Mouse (Mus musculus) hindbrain, embryonic 14.5 days (tissue): ENCODE measurements around the gene Prkd3. TPM values are rescaled to one million over a fixed set of nuclear protein-coding genes. Genes with fewer than 3 reads are reported as not detected.

Experiments
- ATAC-seq: fragments of 200-750 bp; cut with Nextera tagmentation; 2 replicates; pipeline ENCODE4 v1.8.0; 2017; ENCODE audit warnings: moderate number of reproducible peaks, mild to moderate bottlenecking, moderate TSS enrichment, moderate library complexity; ENCODE audit not compliant: low FRiP score
- DNase-seq: peaks from one replicate; pipeline ENCODE4 v3.0.0-alpha.2; 2015; ENCODE audit warnings: low spot score
- H3K27ac ChIP-seq: fragments of 300-500 bp; sonication (generic); 2 replicates; pipeline ENCODE4 v1.5.1; 2014; ENCODE audit warnings: mild to moderate bottlenecking, moderate library complexity
- H3K27me3 ChIP-seq: fragments of 300-500 bp; sonication (generic); 2 replicates; pipeline ENCODE4 v1.6.1; 2014; ENCODE audit warnings: mild to moderate bottlenecking, low read length, mixed read lengths; ENCODE audit not compliant: control insufficient read depth, insufficient read depth
- H3K36me3 ChIP-seq: fragments of 300-500 bp; sonication (generic); replicated peaks from 2 replicates; pipeline ENCODE4 v1.6.1; 2014; ENCODE audit not compliant: control insufficient read depth, insufficient read depth
- H3K4me1 ChIP-seq: fragments of 300-500 bp; sonication (generic); replicated peaks from 2 replicates; pipeline ENCODE4 v1.6.1; 2014; ENCODE audit warnings: antibody characterized with exemption, low read length, mixed read lengths; ENCODE audit not compliant: control insufficient read depth, insufficient read depth
- H3K4me2 ChIP-seq: fragments of 300-500 bp; sonication (generic); replicated peaks from 2 replicates; pipeline ENCODE4 v1.6.1; 2014; ENCODE audit warnings: mild to moderate bottlenecking, moderate library complexity
- H3K4me3 ChIP-seq: fragments of 300-500 bp; sonication (generic); replicated peaks from 2 replicates; pipeline ENCODE4 v1.5.1; 2014; ENCODE audit warnings: mild to moderate bottlenecking, low read length
- H3K9ac ChIP-seq: fragments of 300-500 bp; sonication (generic); 2 replicates; pipeline ENCODE4 v1.6.1; 2014
- H3K9me3 ChIP-seq: fragments of 300-500 bp; sonication (generic); 2 replicates; pipeline ENCODE4 v1.6.1; 2016; ENCODE audit warnings: low read length; ENCODE audit not compliant: control insufficient read depth
- whole genome bisulfite sequencing: fragments of 180-500 bp; shearing (Covaris S2); extraction: QIAGEN DNeasy Blood & Tissue Kit; methylation state at CpG from one replicate; pipeline ENCODE4 v1.1.7; 2014; 5-methylcytosine and 5-hydroxymethylcytosine counted together
- polyA plus RNA-seq: library from polyadenylated mRNA; unstranded; fragments of >200 nt; fragmentation: Nextera tagmentation; extraction: Ambion mirVana; gene quantifications from 2 replicates; pipeline ENCODE4 v1.2.1, GENCODE M21; 2014

Gene Prkd3
- polyA plus RNA-seq, 1 experiment from 2014 or later, result 15.1 TPM

GRCm38 (mm10) chr17:79043705-79044104, 23.1 kb upstream of the Prkd3 start:
- DNase-seq, result no peak
- H3K27ac ChIP-seq, result no peak overlapping the region
- H3K36me3 ChIP-seq, result no peaks in the 10 kb centered on the region
- H3K9ac ChIP-seq, result no peak overlapping the region
- H3K9me3 ChIP-seq, result no peaks in the 10 kb centered on the region
- H3K4me1 ChIP-seq, result no peaks in the 10 kb centered on the region
- no peak overlapping the region for H3K4me2 ChIP-seq
- no peaks in the 10 kb centered on the region for H3K27me3 ChIP-seq
- WGBS, result 95% methylated on average over 2 of the region's 2 CpGs
- H3K4me3 ChIP-seq, result no peak overlapping the region
- no peak for ATAC-seq

GRCm38 (mm10) chr17:79039660-79040059, 19.0 kb upstream of the Prkd3 start:
- Histone ChIP-seq H3K4me1 (no peaks in the 10 kb centered on the region), H3K27me3 (no peaks in the 10 kb centered on the region), H3K27ac (no peak overlapping the region), H3K9me3 (no peaks in the 10 kb centered on the region), H3K9ac (no peak overlapping the region), H3K36me3 (no peaks in the 10 kb centered on the region), H3K4me3 (no peak overlapping the region), H3K4me2 (no peak overlapping the region)
- no peak for DNase-seq
- ATAC-seq, result no peak

- no peaks in the 10 kb centered on the region for H3K9me3 ChIP-seq
- 84% methylated on average over 4 of the region's 4 CpGs for WGBS
Measured at GRCm38 (mm10) chr17:79032782-79033181, 12.2 kb upstream of the Prkd3 start.

GRCm38 (mm10) chr17:79031569-79031968, 11.0 kb upstream of the Prkd3 start:
- H3K36me3 ChIP-seq, result no peaks in the 10 kb centered on the region
- H3K4me1 ChIP-seq, result no peaks in the 10 kb centered on the region
- no peak overlapping the region for H3K4me3 ChIP-seq
- H3K27me3 ChIP-seq, result no peaks in the 10 kb centered on the region
- no peak overlapping the region for H3K9ac ChIP-seq
- H3K9me3 ChIP-seq, result no peaks in the 10 kb centered on the region
- DNase-seq (no peak), ATAC-seq (no peak)
- H3K27ac ChIP-seq, result no peak overlapping the region
- WGBS, result 88% methylated on average over 5 of the region's 5 CpGs
- no peak overlapping the region for H3K4me2 ChIP-seq

More at GRCm38 (mm10) chr17:79032782-79033181, 12.2 kb upstream of the Prkd3 start:
- Histone ChIP-seq H3K4me2 (no peak overlapping the region), H3K27me3 (no peaks in the 10 kb centered on the region), H3K36me3 (no peaks in the 10 kb centered on the region), H3K4me1 (no peaks in the 10 kb centered on the region), H3K9ac (no peak overlapping the region), H3K27ac (no peak overlapping the region), H3K4me3 (no peak overlapping the region)
- ATAC-seq (no peak), DNase-seq (no peak)

- H3K36me3 ChIP-seq, result no peaks in the 10 kb centered on the region
- H3K9me3 ChIP-seq, result no peaks in the 10 kb centered on the region
- no peaks in the 10 kb centered on the region for H3K27me3 ChIP-seq
- ATAC-seq (no peak), DNase-seq (no peak)
- H3K4me1 ChIP-seq, result no peaks in the 10 kb centered on the region
- no peak overlapping the region for H3K4me3 ChIP-seq
- no peak overlapping the region for H3K9ac ChIP-seq
- WGBS, result 87% methylated on average over 3 of the region's 3 CpGs
- H3K4me2 ChIP-seq, result no peak overlapping the region
- H3K27ac ChIP-seq, result no peak overlapping the region
Measured at GRCm38 (mm10) chr17:79029226-79029625, 8.6 kb upstream of the Prkd3 start.

- Histone ChIP-seq H3K4me1 (peaks cover 6% of the 10 kb centered on the region; the same call in 1 of the 2 replicates), H3K9ac (no peak overlapping the region), H3K9me3 (no peaks in the 10 kb centered on the region), H3K36me3 (no peaks in the 10 kb centered on the region), H3K4me2 (no peak overlapping the region), H3K4me3 (no peak overlapping the region), H3K27me3 (peaks cover 11% of the 10 kb centered on the region), H3K27ac (no peak overlapping the region)
- WGBS, result 84% methylated on average over 4 of the region's 4 CpGs
- no peak for DNase-seq
- no peak for ATAC-seq
Measured at GRCm38 (mm10) chr17:79024544-79024943, 3.9 kb upstream of the Prkd3 start.

- Histone ChIP-seq H3K4me3 (no peak overlapping the region), H3K27ac (no peak overlapping the region), H3K27me3 (peaks cover 11% of the 10 kb centered on the region), H3K4me2 (no peak overlapping the region), H3K9ac (no peak overlapping the region), H3K36me3 (no peaks in the 10 kb centered on the region), H3K9me3 (no peaks in the 10 kb centered on the region), H3K4me1 (peaks cover 13% of the 10 kb centered on the region; the same call in 1 of the 2 replicates)
- WGBS, result 63% methylated on average over 3 of the region's 3 CpGs
- ATAC-seq, result no peak
- no peak for DNase-seq
Measured at GRCm38 (mm10) chr17:79022746-79023145, 2.1 kb upstream of the Prkd3 start.

GRCm38 (mm10) chr17:79020984-79021335, 344 bp upstream of the Prkd3 start:
- peaks cover 13% of the 10 kb centered on the region; the same call in 1 of the 2 replicates for H3K4me1 ChIP-seq
- peaks cover 11% of the 10 kb centered on the region for H3K27me3 ChIP-seq
- H3K4me2 ChIP-seq, result peak overlapping the region; percentile 82
- H3K4me3 ChIP-seq, result peak overlapping the region; percentile 74
- peak; percentile 24 for DNase-seq
- H3K9ac ChIP-seq, result peak overlapping the region; percentile 73
- no peak overlapping the region for H3K27ac ChIP-seq
- ATAC-seq, result peak; percentile 69
- H3K9me3 ChIP-seq, result no peaks in the 10 kb centered on the region
- WGBS, result 1% methylated on average over 24 of the region's 24 CpGs
- H3K36me3 ChIP-seq, result no peaks in the 10 kb centered on the region

GRCm38 (mm10) chr17:79019726-79020207, 849 bp downstream of the Prkd3 start:
- WGBS, result under 1% methylated on average over 18 of the region's 18 CpGs

GRCm38 (mm10) chr17:79018422-79018821, 2.2 kb downstream of the Prkd3 start:
- H3K27ac ChIP-seq, result no peak overlapping the region
- 62% methylated on average over 9 of the region's 9 CpGs for WGBS
- H3K9ac ChIP-seq, result peak overlapping the region; percentile 40
- H3K4me3 ChIP-seq, result no peak overlapping the region
- peaks cover 11% of the 10 kb centered on the region for H3K27me3 ChIP-seq
- H3K4me2 ChIP-seq, result peak overlapping the region; percentile 82
- peak; percentile 30 for DNase-seq
- H3K36me3 ChIP-seq, result no peaks in the 10 kb centered on the region
- no peak for ATAC-seq
- H3K9me3 ChIP-seq, result no peaks in the 10 kb centered on the region
- peaks cover 13% of the 10 kb centered on the region; the same call in 1 of the 2 replicates for H3K4me1 ChIP-seq

More at GRCm38 (mm10) chr17:79019726-79020207, 849 bp downstream of the Prkd3 start:
- H3K9me3 ChIP-seq, result no peaks in the 10 kb centered on the region
- peak overlapping the region; percentile 73 for H3K9ac ChIP-seq
- no peaks in the 10 kb centered on the region for H3K36me3 ChIP-seq
- H3K4me1 ChIP-seq, result peaks cover 13% of the 10 kb centered on the region; the same call in 1 of the 2 replicates
- peaks cover 11% of the 10 kb centered on the region for H3K27me3 ChIP-seq
- H3K4me2 ChIP-seq, result peak overlapping the region; percentile 82
- ATAC-seq, result no peak; the same call in 1 of the 2 replicates
- no peak for DNase-seq
- peak overlapping the region; percentile 76 for H3K27ac ChIP-seq
- peak overlapping the region; percentile 74 for H3K4me3 ChIP-seq
